Mouse (Mus musculus): ENCODE data around the gene Mier2.

DNA sequence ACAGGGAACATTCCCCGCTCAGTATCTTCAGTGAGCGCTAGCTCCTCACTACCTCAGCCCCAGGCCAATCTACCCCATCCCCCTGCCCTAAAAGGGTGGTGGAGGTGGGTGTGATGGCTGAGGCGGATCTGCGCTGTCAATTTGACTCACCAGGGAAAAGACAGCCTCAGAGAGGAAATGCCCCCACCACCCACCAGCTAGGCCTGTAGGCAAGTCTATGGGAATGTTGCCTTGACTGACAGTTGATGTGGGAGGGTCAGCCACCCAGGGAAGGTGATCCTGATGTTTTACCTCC lies 42.9 kb upstream of the Mier2 start:
- TF ChIP-seq CTCF (conservative IDR thresholded peaks at IDR 0.05; ENCODE audit: low read length) (no peak), NANOG (IDR thresholded peaks at IDR 0.05; ENCODE audit: borderline replicate concordance, low read length) (no peak)
